Mouse (Mus musculus) intestine, embryonic 15.5 days (tissue): Measurements from ENCODE around the gene Dhx32. TPM values are rescaled to one million over a fixed set of nuclear protein-coding genes. Genes with fewer than 3 reads are reported as not detected.

Experiments
- ATAC-seq: fragments of 200-750 bp; cut with Nextera tagmentation; 2 replicates; pipeline ENCODE4 v1.8.0; 2017; ENCODE audit warnings: moderate TSS enrichment, moderate library complexity
- H3K27ac ChIP-seq: fragments of 300-500 bp; sonication (generic); 2 replicates; pipeline ENCODE4 v1.5.1; 2015; ENCODE audit warnings: mild to moderate bottlenecking, inconsistent platforms
- H3K27me3 ChIP-seq: fragments of 300-500 bp; sonication (generic); replicated peaks from 2 replicates; pipeline ENCODE4 v1.6.1; 2015; ENCODE audit warnings: inconsistent platforms
- H3K36me3 ChIP-seq: fragments of 300-500 bp; sonication (generic); 2 replicates; pipeline ENCODE4 v1.6.1; 2015; ENCODE audit warnings: inconsistent platforms
- H3K4me1 ChIP-seq: fragments of 300-500 bp; sonication (generic); replicated peaks from 2 replicates; pipeline ENCODE4 v1.6.1; 2015; ENCODE audit warnings: inconsistent platforms
- H3K4me2 ChIP-seq: fragments of 300-500 bp; sonication (generic); replicated peaks from 2 replicates; pipeline ENCODE4 v1.6.1; 2015; ENCODE audit warnings: mild to moderate bottlenecking, inconsistent platforms
- H3K4me3 ChIP-seq: fragments of 300-500 bp; sonication (generic); replicated peaks from 2 replicates; pipeline ENCODE4 v1.5.1; 2015; ENCODE audit warnings: inconsistent platforms
- H3K9ac ChIP-seq: fragments of 300-500 bp; sonication (generic); 2 replicates; pipeline ENCODE4 v1.6.1; 2015; ENCODE audit warnings: inconsistent platforms
- H3K9me3 ChIP-seq: fragments of 300-500 bp; sonication (generic); 2 replicates; pipeline ENCODE4 v1.6.1; 2016; ENCODE audit warnings: inconsistent platforms
- WGBS: fragments of 180-500 bp; shearing (Covaris S2); methylation state at CpG from one replicate; pipeline ENCODE4 v1.1.7; 2015; 5-methylcytosine and 5-hydroxymethylcytosine counted together
- polyA plus RNA-seq: library from polyadenylated mRNA; unstranded; fragments of >200 nt; fragmentation: Nextera tagmentation; extraction: Ambion mirVana; gene quantifications from 2 replicates; pipeline ENCODE4 v1.2.1, GENCODE M21; 2015

The Dhx32 gene
- polyA plus RNA-seq, 1 experiment from 2014 or later, result 76.2 TPM

DNA sequence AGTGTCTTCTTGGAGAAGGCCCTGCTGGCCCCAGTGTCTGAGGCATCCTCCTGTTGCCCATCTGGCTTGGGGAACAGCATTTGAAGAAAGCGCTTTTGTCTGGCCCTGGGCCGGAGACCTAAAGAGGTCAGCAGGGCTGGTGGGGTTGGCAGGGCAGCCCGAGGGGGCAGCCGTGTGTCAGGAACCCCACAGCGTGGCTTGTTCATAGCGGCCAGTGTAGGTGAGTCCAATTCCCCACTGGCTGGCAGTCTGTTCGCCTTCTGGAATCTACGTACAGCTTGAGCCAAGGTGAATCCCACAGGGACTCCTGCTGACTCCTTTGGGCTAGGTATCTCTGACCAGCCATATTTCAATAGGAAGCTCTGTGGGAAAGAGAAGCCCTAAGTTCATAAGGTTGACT lies 103.8 kb downstream of the Dhx32 start:
- Histone ChIP-seq H3K9ac (no peak overlapping the region), H3K4me2 (no peak overlapping the region), H3K36me3 (no peaks in the 10 kb centered on the region), H3K4me1 (no peaks in the 10 kb centered on the region), H3K27ac (no peak overlapping the region), H3K4me3 (no peak overlapping the region), H3K27me3 (no peaks in the 10 kb centered on the region), H3K9me3 (no peaks in the 10 kb centered on the region)
- WGBS, result 87% methylated on average over 8 of the region's 8 CpGs
- ATAC-seq, result no peak

DNA sequence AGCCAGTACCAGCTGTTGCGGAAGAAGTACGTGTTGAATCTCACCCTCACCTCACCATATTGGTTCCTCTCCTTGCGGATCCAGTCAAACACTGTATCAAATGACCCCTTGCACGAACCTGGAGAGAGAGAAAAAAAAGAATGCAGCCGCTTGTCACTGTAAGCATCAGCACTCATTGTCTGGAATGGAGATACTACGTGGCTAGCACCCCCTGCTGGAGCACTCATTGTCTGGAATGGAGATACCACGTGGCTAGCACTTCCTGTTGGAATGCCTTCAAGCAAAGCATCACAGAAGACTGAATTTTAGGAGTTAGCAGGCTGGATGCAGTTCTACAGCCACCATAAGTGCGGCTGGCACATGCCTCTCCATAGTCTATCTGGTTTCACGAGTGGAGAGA lies 106.5 kb downstream of the Dhx32 start:
- no peak for ATAC-seq
- no peak overlapping the region for H3K27ac ChIP-seq
- H3K4me2 ChIP-seq, result no peak overlapping the region
- no peak overlapping the region for H3K9ac ChIP-seq
- WGBS, result 71% methylated on average over 9 of the region's 9 CpGs
- no peaks in the 10 kb centered on the region for H3K9me3 ChIP-seq
- no peaks in the 10 kb centered on the region for H3K4me1 ChIP-seq
- H3K27me3 ChIP-seq, result no peaks in the 10 kb centered on the region
- H3K4me3 ChIP-seq, result no peak overlapping the region
- H3K36me3 ChIP-seq, result peaks cover 12% of the 10 kb centered on the region

Other genes with a start within 250 kb of the Dhx32 start
- gene Tex36, start 180.6 kb downstream of the Dhx32 start, polyA plus RNA-seq, result 0.18 TPM in 1 of 2 replicates, not detected in the other
- 16.9 TPM in 2 replicates for gene Edrf1, start 145.2 kb downstream of the Dhx32 start, polyA plus RNA-seq
- 0.09 TPM in 1 of 2 replicates, not detected in the other for gene Mmp21, start 102.7 kb downstream of the Dhx32 start, polyA plus RNA-seq
- 165 TPM in 2 replicates for gene Bccip, start 73.4 kb downstream of the Dhx32 start, polyA plus RNA-seq
- 33.6 and 34.7 TPM in 2 replicates for gene Uros, start 72.7 kb downstream of the Dhx32 start, polyA plus RNA-seq
- 0.83 and 1.1 TPM in 2 replicates for gene Fank1, start 5.9 kb downstream of the Dhx32 start, polyA plus RNA-seq